Mouse (Mus musculus) embryo, embryonic 10 days (tissue): ENCODE measurements around the gene Snrpa.

Experiments
- DNase-seq: peaks from one replicate; pipeline ENCODE4 v3.0.0-alpha.2; 2015; ENCODE audit warnings: low spot score

Gene Snrpa

DNA sequence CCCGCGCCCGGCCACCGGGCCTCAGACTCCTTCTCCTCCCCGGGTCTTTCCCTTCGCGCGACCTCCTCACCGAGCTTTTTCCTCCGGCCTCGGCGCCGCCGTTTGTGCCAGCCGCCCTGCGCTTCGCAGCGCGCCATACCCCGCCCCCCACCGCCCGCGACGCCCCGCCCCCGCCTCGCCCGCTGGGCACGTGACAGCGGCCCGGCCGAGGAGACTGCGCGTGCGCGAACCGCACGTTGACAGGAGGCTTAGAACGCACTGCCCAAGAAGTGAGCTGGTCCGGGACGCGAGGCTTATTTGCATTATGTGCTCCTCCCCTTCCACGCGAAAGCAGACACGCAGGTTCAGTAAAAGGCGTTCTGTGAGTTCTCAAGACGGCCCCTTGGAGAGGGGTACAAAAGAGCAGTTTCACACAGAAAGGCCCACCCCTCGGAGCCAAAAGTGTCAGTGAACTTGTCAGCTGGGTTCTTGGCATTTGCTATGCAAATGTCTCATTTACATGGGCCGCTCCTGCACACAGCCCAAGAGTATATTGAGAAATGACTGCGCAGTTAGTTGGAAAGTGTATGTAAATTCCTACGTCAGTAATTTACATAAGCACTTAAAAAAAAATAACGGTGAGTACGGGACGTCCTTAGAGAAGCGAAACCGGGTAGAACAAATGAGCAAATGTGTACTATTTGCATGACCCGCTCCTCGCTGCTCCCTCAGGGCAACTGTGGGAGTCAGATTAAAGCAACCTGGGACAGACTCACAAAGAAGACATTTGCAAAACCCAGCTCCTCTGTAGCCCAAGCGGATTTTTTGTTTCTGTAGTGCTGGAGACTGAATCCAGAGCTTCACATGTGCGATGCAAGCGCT lies 29.2 kb downstream of the Snrpa start, which contains the start of gene Egln2:
Gene Egln2, minus strand, starts transcription at position 189 of the 861 bp plus-strand sequence.
- peak; percentile 97 for DNase-seq

DNA sequence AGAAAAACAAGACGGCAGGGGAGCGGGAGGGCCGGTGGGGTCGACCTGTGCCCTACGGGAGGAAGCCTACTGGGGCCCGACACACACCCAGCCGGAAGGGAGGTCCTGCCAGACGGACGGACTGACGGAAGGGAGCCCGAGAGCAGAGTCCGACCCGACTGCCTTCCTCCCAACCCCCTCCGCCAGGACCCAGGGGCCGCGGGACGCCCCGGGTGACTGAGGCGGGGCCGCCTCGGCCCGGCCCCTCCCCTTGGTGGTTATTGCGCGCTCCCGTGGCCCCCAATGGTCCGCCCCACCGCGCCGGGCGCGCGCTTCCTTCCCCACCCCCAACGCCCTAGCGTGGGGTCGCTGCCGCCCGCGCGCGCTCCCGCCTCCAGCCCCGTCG lies 29.9 kb downstream of the Snrpa start:
- peak; percentile 84 for DNase-seq

DNA sequence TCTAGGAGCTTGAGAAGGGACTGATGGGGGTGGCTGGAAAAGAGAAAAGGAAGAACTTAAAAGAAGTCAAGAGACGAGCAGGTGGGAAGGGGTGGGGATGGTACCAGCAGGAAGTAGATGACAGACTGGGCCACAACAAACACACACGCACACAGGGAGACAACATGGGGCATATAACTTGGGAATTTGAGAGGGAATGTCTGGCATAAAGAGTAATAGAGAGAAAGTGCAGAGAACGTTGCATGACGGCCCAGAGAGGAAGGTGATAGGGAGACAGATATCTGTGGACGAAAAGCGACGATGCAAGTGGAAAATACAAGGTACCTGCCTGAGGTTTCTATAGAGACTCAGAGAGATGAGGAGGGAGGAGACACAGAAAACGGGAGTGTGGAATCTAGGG lies 30.4 kb downstream of the Snrpa start:
- DNase-seq, result no peak

DNA sequence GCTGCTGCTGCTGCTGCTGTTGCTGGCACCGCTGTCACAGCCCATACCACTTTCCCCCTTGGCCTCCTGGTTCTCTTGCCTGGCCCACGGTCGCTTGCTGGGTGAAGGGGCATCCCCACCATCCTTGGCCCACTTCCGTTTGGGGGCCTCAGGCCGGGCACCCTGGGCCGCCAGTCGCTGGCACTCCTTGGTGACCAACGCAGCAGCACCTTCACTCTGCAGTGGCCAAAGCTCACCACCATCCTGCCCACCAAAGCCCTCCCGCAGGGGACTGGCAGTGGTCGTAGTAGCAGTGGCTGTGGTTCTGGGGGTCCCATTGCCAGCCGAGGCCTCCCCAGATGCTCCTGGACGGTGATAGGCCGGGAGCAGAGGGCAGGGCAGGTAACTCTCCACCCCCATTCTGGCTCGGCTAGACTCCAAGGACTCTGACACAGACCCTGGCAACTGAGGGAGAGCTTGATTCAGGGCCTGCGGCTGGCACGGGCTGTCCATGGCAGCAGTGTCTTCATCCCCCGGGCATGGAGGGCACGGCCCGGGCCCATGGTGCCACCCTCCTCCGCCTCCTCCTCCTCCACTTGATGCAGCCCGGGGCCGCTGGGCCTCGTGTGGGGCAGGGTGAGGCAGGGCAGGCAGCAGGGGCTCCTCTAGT lies 30.9 kb downstream of the Snrpa start:
- DNase-seq, result no peak

DNA sequence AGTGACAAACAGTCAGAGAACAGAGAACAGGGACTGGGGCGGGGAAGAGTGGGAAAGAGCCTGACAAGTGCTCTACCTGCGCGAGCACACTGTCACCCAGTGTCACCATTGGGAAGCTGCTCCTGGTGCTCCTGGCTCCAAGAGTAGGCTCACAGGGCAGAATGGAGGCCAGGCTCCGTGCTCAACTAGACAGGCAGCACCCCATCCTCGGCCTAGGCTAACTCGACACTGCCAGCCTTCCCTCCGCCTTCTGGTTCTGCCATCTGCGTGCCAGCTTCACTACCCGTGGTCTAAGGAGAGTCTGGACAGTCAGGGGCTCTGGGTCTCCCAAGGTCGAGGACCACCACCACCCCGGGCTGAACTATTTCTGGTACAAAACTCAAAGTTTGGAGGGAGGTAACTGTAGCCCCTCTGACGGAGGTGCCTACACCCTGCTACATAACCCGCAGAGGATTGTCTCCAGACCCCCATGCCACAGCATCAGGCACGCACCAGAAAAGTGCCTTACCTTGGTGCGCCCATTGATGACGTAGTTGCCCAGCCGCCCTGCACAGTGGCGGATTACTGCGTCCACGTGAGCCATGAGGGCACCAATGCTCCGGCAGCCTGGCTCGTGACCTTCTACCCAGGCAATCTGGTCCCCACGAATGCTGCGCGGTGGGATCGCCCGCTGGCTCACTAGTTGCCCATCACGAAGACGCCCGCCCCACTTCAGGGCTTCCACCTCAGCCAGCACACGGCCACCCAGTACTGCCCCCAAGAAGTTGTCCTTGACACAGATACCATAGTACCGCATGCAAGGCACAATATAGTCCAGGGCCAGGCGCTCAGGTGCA lies 31.7 kb downstream of the Snrpa start:
- DNase-seq, result no peak

DNA sequence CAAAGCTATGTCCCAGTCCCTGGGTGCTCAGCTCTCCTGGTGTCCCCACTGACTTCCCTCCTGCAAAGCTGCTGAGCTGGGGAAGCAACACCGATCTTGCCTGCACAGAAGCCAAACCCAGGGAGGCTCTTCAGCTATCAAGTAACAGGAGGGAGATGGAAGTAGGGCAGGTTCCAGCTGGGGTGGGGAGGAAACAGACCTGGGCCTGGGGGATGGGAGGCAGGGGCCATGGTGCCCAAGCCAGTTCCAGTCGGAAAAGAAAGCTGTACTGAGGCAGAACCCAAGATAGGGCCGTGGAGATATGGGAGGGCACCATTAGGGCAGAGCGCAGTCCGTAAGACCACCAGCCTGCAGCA lies 32.6 kb downstream of the Snrpa start:
- no peak for DNase-seq

DNA sequence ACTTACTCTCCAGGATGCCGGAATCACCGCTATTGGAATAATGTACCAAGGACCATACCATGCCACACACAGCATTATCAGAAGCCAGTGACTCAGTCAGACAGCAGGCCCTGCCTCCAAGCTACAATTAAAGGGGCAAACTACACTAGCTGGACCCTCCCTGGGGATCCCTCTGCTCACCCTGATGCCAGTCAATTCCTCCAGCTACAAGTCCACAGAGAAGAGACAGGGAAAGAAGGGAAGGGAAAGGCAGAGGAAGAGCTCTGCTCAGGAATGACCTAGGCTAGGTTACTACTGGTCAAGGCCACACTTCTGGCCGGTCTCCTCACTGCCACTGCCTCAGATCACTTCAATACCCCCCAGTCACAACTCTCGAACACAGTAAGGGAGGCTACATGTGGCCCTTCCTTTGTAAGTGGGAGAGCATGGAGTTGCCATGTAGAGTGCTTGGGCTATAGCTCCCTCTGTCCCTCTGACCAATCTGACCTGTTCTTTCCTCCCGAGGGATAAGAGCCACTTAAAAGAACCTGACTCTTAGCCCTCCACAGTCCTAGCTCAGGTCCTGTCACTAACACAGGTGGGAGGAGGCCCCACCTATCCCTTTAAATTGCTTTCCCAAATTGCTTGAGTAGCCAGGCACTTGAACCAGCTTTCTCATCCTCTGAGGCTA lies 33.2 kb downstream of the Snrpa start:
- DNase-seq, result no peak

DNA sequence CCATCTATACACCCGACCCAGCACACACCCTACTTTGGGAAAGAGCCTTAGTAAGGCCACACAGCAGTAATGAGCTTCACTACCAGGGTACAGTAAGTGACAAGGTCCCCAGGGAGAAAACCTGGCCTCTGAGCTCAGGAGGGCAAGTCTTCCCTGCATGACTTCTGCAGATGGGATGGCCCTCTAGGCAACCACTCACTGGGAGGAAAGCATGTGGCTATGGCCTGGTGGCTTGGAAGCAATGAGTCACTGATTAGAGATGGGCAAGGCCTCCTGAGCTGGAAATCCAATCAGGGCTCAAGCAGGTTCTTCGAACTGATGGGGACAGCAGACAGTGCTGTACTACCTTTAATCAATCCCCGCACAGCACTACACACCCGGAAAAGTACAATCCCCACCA lies 34.3 kb downstream of the Snrpa start:
- no peak for DNase-seq

DNA sequence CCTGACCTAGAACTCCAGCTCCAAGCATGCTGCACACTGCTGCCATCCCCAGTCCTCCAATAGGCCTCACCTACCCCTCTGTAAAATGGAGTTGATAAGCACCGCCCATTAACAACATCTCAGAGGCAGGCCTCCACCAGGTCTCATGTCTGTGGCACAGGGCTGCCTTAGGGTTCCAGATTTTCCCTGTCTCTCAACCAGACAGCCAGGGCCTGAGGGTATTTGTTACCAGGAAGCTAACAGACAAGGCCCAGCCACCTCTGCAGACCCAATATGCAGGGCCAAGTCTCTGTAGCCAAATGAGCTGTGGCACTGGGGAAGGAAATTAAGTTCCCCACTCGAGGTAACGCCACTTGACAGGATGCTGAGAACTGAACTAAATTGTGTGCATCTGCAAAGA lies 35.1 kb downstream of the Snrpa start:
- no peak for DNase-seq

DNA sequence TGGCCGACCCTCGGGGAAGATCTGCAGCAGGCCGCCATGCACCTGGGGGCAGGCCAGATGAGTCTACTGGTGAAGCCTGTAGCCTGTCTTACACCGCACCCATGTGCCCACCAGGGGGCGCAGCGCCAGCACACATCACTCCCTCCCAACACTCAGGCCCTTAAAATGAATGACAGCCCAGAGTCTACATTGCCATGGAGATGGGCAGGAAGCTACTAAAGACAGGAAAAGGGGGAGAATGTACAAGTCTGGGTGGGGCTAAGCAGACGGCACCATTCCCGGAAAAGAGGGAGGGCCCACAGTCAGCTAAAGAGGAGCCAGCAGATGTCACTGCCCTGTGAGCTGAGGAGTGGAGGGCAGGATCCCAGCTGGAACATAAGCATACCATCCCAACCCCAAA lies 36.2 kb downstream of the Snrpa start:
- peak; percentile 89 for DNase-seq

DNA sequence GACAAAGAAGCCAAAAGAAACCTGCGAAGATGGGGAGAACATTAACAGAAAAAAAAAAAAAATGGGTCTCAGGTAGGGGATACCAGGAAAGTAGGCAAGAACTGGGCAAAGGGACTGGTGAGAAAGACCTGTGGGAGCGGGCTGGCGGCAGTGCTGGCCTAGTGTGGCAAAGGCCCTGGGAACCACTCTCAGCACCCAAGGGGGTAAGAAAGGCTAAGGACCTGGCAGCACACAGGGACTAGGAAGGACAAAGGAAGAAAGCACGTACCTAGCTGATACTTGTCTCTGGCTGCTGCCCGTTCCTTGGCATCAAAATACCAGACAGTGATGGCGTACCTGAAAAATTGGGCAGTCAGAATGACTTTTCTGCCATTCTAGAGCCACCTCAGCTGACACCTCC lies 36.8 kb downstream of the Snrpa start:
- no peak for DNase-seq

DNA sequence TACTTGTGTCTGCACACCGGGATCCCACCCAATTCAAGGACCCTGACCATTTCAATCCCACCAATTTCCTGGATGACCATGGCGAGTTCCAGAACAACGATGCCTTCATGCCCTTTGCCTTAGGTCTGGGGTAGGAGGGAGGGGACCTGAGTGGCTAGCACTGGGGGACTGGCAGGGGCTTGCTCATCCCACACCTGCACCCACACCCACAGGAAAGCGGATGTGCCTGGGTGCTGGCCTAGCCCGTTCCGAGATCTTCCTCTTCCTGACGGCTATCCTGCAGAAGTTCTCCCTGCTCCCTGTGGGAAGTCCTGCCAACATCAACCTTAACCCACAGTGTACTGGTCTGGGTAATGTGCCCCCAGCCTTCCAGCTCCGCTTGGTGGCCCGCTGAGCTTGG lies 37.9 kb downstream of the Snrpa start:
- no peak for DNase-seq

DNA sequence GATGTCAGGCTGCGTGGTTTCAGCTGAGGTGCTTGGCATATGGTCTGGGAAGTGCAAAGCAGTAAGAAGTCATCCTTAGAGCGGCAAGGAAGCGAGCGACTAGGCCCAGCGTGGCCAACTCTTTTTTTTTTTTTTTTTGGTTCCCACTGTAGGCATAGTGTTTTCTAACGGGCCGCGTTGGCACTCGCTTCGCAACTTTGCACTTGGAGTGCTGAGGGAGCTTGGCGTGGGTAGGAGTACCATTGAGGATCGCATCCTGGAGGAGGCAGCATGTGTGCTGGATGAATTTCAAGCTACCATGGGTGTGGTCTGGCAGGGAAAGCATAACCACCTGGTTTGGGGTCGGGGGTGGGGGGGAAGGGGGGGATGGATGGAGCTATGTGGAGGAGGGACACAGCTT lies 40.1 kb downstream of the Snrpa start:
- DNase-seq, result no peak

DNA sequence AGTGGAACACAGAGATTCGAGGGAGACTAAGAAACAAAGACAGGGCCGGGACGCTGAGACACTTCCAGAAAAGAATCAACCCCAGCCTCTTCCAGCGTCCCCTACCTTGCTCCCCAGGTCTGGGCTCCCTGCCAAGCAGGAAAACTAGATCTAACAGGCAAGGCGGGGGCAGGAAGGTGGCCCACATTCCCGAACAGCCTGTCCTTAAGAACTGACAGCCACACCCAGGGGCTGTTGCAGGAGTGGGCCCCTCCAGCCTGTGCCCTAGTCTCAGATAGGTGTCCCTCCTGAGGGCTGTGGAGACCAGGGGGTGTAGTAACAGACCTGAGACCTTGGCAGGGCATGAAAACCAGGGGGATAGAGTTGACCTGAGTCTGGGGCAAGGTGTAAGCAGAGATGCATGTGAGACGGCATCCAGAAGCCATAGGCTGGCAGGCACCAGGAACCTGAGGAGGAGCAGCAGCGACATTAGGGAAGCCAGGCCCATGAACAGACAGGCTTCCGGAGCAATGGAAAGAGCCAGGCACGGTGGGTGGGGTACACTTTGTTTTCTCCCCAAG lies 42.8 kb downstream of the Snrpa start, which contains the start of gene Cyp2t4:
Gene Cyp2t4, plus strand, starts transcription at position 510 of the 560 bp plus-strand sequence.
- DNase-seq, result no peak
